Mouse (Mus musculus) olfactory bulb, adult 2 months (tissue): ENCODE data around the gene Axin1. TPM values are rescaled to one million over a fixed set of nuclear protein-coding genes. Genes with fewer than 3 reads are reported as not detected.
"Not testable (repeated sequence)": the region's sequence is repeated elsewhere in the genome, so short reads cannot be mapped to it uniquely, and the experiment has no call there.

ENCODE experiments used
- H3K27ac ChIP-seq: fragments of 200-500 bp; 2 replicates; pipeline ENCODE4 v1.5.1; 2012; ENCODE audit warnings: low read depth, low read length; ENCODE audit not compliant: insufficient read depth
- H3K4me1 ChIP-seq: fragments of 200-500 bp; 2 replicates; pipeline ENCODE4 v1.6.1; 2012; ENCODE audit warnings: low read length; ENCODE audit not compliant: control insufficient read depth, insufficient read depth
- H3K4me3 ChIP-seq: fragments of 200-500 bp; 2 replicates; pipeline ENCODE4 v1.5.1; 2012; ENCODE audit warnings: mild to moderate bottlenecking, low read depth, low read length, moderate library complexity; ENCODE audit not compliant: insufficient read depth
- CTCF ChIP-seq: fragments of 200-500 bp; IDR thresholded peaks from 2 replicates; pipeline ENCODE4 v1.5.1; 2012; ENCODE audit warnings: low read depth, mild to moderate bottlenecking, low read length, moderate library complexity; ENCODE audit not compliant: insufficient read depth
- POLR2A ChIP-seq: fragments of 200-500 bp; IDR thresholded peaks from 2 replicates; pipeline ENCODE4 v1.6.1; 2012; ENCODE audit warnings: mild to moderate bottlenecking, low read depth, low read length, moderate library complexity; ENCODE audit not compliant: insufficient read depth
- WGBS: fragments of 180-500 bp; shearing (Covaris S2); methylation state at CpG from one replicate; pipeline ENCODE4 v1.1.7; 2018; 5-methylcytosine and 5-hydroxymethylcytosine counted together
- polyA plus RNA-seq: library from polyadenylated mRNA; stranded (reverse); fragments of >200 nt; gene quantifications from 2 replicates; pipeline ENCODE4 v1.2.4, GENCODE M21; 2012; ENCODE audit warnings: low replicate concordance; ENCODE audit not compliant: missing spikeins, insufficient read depth, insufficient read length

Gene Axin1
- polyA plus RNA-seq, 1 experiment, result not detected

GRCm38 (mm10) chr17:26105619-26106018 lies 32.9 kb upstream of the Axin1 start:
- Histone ChIP-seq H3K4me1 (0 out of 2 replicates have a peak, but pooled peaks cover 2% of the 10 kb centered on the region), H3K27ac (no peak overlapping the region), H3K4me3 (no peak overlapping the region)
- TF ChIP-seq POLR2A (no peak), CTCF (no peak)
- WGBS, result 66% methylated on average over 4 of the region's 4 CpGs

- Histone ChIP-seq H3K4me1 (peaks cover 8% of the 10 kb centered on the region), H3K27ac (no peak overlapping the region), H3K4me3 (no peak overlapping the region)
- WGBS, result 26% methylated on average over 4 of the region's 4 CpGs
- TF ChIP-seq POLR2A (no peak), CTCF (no peak)
Measured at GRCm38 (mm10) chr17:26110156-26110555, 28.3 kb upstream of the Axin1 start.

GRCm38 (mm10) chr17:26111024-26111423 lies 27.5 kb upstream of the Axin1 start:
- Histone ChIP-seq H3K4me1 (peaks cover 8% of the 10 kb centered on the region), H3K27ac (no peak overlapping the region), H3K4me3 (no peak overlapping the region)
- TF ChIP-seq POLR2A (no peak), CTCF (no peak)
- WGBS, result 55% methylated on average over 4 of the region's 4 CpGs

- no peak for TF ChIP-seq CTCF
- TF ChIP-seq POLR2A, result no peak
- 45% methylated on average over 4 of the region's 4 CpGs for WGBS
- Histone ChIP-seq H3K27ac (no peak overlapping the region), H3K4me3 (no peak overlapping the region), H3K4me1 (peaks cover 8% of the 10 kb centered on the region)
Measured at GRCm38 (mm10) chr17:26111722-26112121, 26.8 kb upstream of the Axin1 start.

GRCm38 (mm10) chr17:26112751-26113150 lies 25.7 kb upstream of the Axin1 start:
- Histone ChIP-seq H3K4me3 (peak overlapping the region; percentile 59), H3K4me1 (peaks cover 8% of the 10 kb centered on the region), H3K27ac (peak overlapping the region; percentile 38; the same call in 1 of the 2 replicates)
- 23% methylated on average over 14 of the region's 14 CpGs for WGBS
- no peak for TF ChIP-seq POLR2A
- TF ChIP-seq CTCF, result no peak

GRCm38 (mm10) chr17:26113181-26113948 lies 25.1 kb upstream of the Axin1 start, which contains the start of gene Tmem8:
Gene Tmem8 (plus strand): TSS chr17:26113299.
- under 1% methylated on average over 72 of the region's 75 CpGs for WGBS
- Histone ChIP-seq H3K4me3 (peak within 1 kb of the TSS; percentile 59), H3K4me1 (peaks cover 8% of the 10 kb centered on the region), H3K27ac (peak within 1 kb of the TSS; percentile 38; the same call in 1 of the 2 replicates)
- TF ChIP-seq CTCF, result peak; percentile 18; the same call in 1 of the 2 replicates
- TF ChIP-seq POLR2A, result peak; percentile 47

- WGBS, result 12% methylated on average over 8 of the region's 8 CpGs
- H3K4me1 ChIP-seq, result peaks cover 8% of the 10 kb centered on the region
- H3K4me3 ChIP-seq, result peak overlapping the region; percentile 59
- TF ChIP-seq CTCF (no peak), POLR2A (no peak)
- 0 out of 2 replicates have a peak overlapping the region, but pooled peaks have one; percentile 14 for H3K27ac ChIP-seq
Measured at GRCm38 (mm10) chr17:26114061-26114460, 24.4 kb upstream of the Axin1 start.

GRCm38 (mm10) chr17:26114461-26114860 lies 24.0 kb upstream of the Axin1 start:
- not testable (repeated sequence) for H3K27ac ChIP-seq, H3K4me1 ChIP-seq, H3K4me3 ChIP-seq
- WGBS, result 60% methylated on average over 7 of the region's 7 CpGs

GRCm38 (mm10) chr17:26115205-26115898 lies 23.1 kb upstream of the Axin1 start:
- H3K4me3 ChIP-seq, result no peak overlapping the region
- 91% methylated on average over 7 of the region's 7 CpGs for WGBS
- no peak overlapping the region for H3K27ac ChIP-seq
- no peak for TF ChIP-seq CTCF
- TF ChIP-seq POLR2A, result no peak
- H3K4me1 ChIP-seq, result peaks cover 14% of the 10 kb centered on the region
